Mouse (Mus musculus): ENCODE measurements around the gene Pabpn1l.

DNA sequence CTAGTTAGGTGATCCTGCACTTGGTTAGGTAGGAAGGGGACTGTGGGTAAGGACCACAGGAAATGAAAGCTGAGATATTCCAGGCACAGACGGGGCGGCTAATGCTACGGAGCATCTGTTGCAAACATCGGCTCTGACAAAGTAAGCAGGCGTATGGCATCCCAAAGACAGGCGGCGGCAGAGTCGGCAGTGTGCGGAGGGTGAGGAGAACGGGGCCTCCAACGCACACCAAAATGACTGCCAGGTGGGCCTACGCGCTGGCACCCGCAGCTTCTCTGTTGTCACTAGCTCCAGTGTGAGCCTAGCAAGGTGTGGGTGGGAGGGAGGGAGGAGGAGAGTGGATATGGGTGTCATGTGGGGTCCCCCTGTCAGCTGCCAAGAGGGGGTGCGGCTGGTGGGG lies 18.9 kb upstream of the Pabpn1l start:
- TF ChIP-seq CTCF (conservative IDR thresholded peaks at IDR 0.05; ENCODE audit: insufficient read depth, insufficient read length, low read depth, low read length) (no peak), POLR2A (IDR thresholded peaks at IDR 0.05; ENCODE audit: low read depth, low read length) (no peak)

Measured in kidney, adult 2 months (tissue).